Mouse (Mus musculus) monocyte, adult 2 months (primary cell): Measurements from ENCODE around the gene Abhd11.
"Not testable (repeated sequence)": the region's sequence is repeated elsewhere in the genome, so short reads cannot be mapped to it uniquely, and the experiment has no call there.

Experiments used
- DNase-seq, 2 experiments: peaks; one replicate each; pipeline ENCODE4 v3.0.0; 2022; ENCODE audit warnings: low spot score in 2 of 2, low read depth in 1 of 2

Abhd11 gene

GRCm38 (mm10) chr5:135023344-135024173 is 14.6 kb downstream of the Abhd11 start, which contains the start of gene Stx1a:
Gene Stx1a, plus strand, starts transcription at chr5:135023482.
- no peak for DNase-seq

DNA sequence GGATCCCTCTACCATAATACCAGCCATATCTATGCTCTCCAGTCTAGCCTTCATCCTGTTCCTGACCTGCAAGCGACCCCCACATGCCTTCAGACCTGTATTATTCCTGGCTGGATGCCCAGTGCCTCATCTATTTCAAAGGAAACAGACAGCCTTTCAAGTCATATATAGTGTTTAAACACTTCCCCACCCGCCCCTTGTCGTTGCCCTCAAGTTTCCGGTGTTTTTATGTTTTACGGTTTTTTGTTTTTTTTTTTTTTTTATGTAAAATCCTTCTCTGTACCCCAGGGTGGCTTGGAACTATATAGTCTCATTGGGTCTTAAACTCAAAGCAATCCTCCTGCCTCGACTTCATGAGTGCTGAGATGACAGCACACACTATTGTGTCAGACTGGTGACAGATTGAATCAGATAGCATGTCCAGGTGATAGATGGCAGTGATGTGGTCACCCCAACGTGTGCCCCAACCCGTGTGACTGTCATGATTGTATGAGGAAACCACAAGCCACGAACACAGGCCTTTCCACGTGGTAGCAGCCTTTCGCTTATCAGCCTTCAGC is 15.8 kb downstream of the Abhd11 start:
- DNase-seq: no peak

GRCm38 (mm10) chr5:135025899-135026298 is 16.9 kb downstream of the Abhd11 start:
- no peak for DNase-seq

DNA sequence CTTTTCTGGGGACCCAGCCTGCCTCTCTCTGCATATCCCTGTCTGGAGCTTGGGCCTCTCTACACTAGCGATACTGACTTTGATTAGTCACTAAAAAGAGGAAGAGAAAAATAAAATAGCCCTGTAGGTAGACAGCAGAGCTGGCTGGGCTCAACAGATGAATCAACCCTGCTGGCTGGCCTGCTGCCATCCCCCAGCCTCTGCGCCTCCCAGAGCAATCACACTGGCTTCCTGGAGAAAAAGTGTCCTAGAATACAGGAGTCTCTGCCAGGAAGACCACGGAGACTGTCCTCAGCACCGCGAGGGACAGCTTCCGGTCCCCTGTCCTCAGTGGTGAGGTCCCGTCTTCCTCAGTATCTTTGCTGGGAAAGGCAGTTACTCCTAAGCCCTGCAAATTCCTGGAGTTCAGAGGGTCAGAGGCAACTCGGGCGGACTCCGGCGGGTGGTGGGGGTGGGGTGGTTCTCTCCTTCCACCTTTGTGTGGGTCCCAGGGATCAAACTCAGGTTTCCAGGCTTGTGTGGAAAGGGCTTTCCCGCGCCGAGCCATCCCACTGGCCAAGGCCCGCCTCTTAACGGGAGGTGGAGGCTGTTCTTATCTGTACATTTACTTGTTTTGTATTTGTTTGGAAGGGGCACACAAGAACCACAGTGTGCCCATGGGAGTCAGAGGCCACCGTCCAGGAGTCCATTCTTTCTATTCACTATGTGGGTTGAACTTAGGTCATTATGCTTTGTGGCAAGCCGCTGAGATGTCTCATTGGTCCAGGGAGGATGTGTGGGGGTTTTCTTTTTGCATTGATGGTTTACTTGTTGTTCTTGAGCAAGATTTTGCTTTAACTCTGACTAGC is 20.3 kb downstream of the Abhd11 start:
- DNase-seq: no peak

GRCm38 (mm10) chr5:135032581-135032980 is 23.6 kb downstream of the Abhd11 start:
- DNase-seq: no peak

DNA sequence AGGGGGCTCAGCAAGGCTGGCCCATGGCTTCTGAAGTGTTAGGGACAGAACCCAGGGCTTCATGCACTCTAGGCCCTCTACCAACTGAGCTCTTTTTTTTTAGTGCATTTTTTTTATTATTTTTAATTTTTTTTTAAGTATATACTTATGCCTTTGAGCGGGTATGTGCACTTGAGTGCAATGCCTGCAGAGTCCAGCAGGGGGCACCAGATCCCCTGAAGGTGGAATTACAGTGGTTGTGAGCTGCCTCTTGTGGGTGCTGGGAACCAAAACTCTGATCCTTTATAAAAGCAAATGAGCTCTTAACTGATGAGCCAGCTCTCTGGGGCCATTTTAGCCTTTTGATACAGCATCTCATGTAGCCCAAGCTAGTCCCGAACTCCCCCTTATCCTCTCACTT is 25.6 kb downstream of the Abhd11 start:
- no peak for DNase-seq

DNA sequence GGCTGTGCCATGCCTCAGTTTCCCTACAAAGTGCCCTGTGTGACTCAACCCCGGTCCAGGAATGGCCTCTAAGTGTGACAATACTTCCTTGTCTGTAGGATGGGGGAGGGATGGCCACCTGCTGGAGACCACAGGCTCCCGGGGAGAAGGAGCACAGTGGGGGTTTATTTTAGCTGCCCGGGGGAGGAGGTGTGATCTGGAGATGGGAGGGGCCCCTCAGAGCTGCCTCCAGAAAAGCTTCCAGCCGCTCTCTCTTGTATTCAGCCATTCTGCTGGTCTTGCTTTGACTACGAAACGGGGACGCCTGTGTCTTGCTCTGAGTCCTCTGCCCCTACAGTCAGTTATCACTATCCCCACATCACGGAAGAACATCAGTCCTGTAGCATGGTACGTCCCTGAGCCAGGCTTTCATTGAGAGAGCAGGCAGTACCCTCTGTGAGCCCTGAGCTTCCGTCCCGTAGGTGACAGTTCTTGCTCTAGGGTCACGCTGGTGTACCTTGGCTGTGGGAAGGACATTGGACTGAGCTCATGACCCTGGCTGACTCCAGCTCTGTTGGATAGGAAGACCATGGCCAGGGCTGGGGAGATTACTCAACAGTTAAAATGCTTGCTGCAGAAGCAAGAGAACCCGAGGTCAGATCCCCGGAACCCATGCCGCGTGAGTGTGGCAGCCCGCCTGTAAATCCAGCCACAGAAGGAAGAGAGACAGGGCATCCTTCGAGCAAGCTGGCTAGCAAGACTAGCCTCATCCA is 26.8 kb downstream of the Abhd11 start:
- DNase-seq: no peak

DNA sequence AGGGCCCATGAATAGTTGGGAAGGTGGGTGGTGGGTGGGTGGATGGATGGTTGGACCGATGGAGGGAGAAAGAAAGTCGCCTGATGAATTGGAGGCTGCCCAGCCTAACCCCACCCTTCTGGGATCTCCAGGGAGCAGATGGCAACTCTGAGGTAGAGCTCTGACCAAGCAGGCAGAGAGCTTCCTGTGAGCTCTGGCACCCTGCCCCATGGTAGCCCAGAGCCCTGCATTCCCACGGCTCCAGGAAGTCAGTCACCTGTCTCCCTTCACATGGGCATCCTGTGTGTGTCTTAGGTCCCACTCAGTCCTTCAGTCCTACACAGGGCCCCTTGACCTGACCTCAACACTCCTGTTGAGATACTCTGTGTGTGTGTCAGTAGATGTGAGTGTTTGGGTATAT is 29.0 kb downstream of the Abhd11 start:
- no peak for DNase-seq

DNA sequence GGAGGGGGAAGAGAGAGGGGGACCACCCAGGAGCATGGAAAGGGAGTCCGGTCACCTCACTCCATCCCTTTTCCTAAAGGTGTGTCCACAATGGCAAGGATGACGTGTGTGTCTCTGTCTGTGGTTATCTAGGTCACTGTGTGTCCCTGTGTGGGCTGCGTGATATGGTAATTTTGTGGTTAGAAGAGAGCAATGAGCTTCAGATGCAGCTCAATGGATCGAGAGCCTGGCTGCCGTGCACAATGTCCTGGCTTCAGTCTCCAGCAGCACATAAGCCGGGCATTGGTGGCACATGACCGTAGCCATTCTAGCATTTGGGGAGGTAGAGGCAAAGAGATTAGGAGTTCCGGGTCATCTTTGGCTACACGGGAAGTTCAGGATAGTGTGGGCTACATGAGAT is 30.6 kb downstream of the Abhd11 start:
- no peak for DNase-seq

DNA sequence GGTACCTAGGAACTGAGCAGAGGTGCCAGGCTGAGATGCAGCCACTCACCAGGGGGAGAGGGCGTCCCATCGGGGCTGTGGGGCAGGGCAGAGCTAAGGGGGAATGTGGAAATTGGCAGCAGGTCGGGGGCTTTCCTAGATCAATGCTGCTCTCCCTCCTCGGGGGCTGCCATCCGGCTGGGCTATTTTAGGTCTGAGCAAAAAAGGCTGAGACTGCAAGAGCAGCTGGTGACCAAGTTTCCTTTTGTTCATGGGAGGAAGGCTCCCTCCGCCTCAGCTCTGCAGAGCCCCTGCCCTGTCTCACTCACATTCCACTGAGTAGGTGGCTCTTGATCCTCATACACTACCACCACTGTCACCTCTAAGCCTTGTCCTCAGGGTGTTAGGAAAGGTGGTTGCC is 31.1 kb downstream of the Abhd11 start:
- DNase-seq: no peak

GRCm38 (mm10) chr5:135040777-135041176 is 31.8 kb downstream of the Abhd11 start:
- DNase-seq: no peak

GRCm38 (mm10) chr5:135042105-135042788 is 33.3 kb downstream of the Abhd11 start:
- DNase-seq: no peak

DNA sequence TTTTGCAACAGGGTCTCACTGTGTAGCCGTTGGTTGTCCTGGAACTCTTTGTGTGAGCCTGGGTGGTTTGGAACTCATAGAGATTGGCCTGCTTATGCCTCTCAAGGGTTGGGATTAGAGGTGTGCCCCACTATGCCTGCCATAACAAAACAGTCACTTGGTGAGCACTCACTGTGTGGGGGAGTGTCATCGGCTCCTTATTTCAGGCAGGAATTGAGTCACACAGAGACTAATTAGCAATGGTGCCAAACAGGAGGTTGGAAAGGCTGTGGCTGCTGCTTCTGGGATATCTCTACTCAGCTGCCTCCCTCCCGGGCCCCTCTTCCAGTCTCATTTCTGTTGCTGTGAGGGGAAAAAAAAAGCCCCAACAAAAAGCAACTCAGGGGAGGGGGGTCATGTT is 35.6 kb downstream of the Abhd11 start:
- DNase-seq: no peak

GRCm38 (mm10) chr5:135048539-135048938 is 39.6 kb downstream of the Abhd11 start:
- DNase-seq: no peak

DNA sequence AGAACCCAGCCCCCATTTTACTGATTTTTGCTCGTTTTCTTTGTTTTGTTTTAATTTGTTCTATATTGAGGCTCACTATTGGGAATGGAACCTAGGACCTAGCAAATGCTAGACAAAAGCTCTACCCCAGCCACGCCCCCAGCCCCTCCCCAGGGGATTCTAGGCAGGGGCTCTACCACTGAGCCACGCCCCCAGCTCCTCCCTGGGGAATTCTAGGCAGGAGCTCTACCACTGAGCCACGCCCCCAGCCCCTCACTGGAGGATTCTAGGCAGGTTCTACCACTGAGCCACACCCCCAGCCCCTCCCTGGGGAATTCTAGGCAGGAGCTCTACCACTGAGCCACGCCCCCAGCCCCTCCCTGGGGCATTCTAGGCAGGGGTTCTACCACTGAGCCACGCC is 40.3 kb downstream of the Abhd11 start:
- DNase-seq: not testable (repeated sequence)

DNA sequence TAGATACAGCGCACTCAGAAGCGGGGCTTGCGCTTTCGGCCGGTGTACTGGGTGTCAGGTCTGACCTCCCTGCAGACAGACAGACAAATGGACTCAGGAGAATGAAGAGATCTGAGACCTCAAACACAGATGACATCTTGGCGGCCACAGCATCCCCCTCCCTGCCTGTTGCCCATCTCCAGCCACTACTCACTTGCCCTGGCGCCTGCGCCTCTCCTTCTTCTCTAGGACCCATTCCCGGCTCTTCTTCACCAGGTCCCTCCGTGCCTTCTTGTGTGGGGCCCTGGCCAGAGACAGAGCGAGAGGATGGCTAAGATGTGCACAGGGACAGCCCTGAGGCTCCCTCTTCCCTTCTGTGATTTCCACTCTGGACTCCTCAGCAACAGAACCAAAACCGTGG is 44.4 kb downstream of the Abhd11 start:
- no peak for DNase-seq
